Mouse (Mus musculus) cerebellum, adult 9-10 months (tissue): ENCODE measurements around the gene Cacna1c.

ENCODE experiments used
- DNase-seq: peaks from one replicate; pipeline ENCODE4 v3.0.0; 2022

Gene Cacna1c

DNA sequence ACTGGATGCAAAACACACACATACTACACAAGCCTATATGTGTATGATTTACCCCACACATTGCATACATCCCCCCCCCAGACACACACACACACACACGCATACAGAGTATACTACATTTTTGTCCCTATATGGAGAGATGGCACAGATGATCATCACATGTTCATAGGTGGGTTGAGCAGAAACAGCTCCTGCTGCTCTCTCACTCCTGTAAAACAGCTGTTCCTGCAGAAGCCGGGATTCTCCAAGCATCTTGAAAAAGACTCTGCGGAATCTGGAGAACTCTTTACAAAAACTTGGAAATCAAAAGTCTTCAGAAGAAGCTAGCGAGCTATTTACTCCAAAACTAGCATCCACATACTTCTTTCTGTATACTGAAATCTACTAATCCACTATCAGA lies 63.4 kb downstream of the Cacna1c start:
- DNase-seq = no peak

- DNase-seq = no peak
These were observed 64.0 kb downstream of the Cacna1c start for GRCm38 (mm10) chr6:119132111-119132735.

- DNase-seq = no peak
These were observed 66.6 kb downstream of the Cacna1c start for GRCm38 (mm10) chr6:119129664-119130063.

- no peak for DNase-seq
These were observed 67.7 kb downstream of the Cacna1c start for GRCm38 (mm10) chr6:119128521-119128920.

DNA sequence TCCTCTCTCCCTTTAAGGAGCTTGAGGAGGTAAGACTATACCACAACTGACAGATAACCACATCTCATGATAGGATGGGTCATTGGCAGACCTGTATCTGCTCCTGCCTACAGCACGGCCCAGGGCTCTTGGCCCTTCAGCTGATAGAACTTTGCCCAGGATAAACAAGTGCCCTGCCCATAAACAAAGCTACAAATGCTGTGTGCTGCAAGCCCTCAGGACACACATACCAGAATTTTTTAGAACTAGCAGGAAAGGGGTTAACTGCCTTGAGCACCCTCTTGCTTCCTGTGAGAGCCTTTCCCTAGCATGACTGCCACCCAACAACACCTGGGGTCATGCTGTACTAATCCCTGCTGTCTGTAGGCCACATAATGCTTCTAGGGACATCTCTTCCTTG lies 68.1 kb downstream of the Cacna1c start:
- DNase-seq = no peak

DNA sequence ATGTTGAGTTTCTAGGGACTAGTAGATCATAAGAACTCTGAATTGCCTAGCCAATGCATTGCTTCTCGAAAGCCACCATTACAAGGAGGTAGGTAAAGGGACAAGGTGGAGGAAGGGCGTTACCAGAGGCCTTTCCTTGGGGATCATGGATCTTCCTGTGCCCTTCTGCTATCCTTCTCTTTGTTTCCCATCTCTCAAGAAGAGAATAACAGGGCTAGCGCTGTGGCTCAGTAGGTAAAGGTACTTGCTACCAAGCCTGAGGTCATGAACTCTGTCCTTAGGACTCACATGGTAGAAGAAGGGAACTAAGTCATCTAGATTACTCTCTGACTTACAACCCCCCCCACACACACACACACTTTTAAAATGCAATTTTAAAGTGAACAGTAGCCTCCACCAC lies 69.2 kb downstream of the Cacna1c start:
- DNase-seq = no peak

GRCm38 (mm10) chr6:119118371-119118770 lies 77.8 kb downstream of the Cacna1c start:
- DNase-seq = no peak

GRCm38 (mm10) chr6:119116290-119116689 lies 79.9 kb downstream of the Cacna1c start:
- no peak for DNase-seq

DNA sequence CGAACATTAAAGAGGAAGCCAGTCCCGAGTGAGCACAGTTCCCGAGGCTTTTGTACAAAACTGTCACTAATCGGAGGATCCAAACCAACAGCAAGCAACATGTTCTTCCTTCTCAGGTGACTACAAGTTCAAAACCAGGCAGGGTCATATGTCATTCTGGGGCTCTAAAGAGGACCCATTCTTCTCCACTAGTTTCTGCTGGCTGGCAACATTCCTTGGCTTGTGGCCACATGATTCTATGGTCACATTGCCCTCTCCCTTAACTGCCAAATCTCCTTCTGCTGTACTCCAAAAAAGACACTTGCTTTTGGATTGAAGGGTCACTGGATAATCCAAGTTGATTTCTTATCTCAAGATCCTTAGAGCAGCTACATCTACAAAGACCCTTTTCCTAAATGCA lies 82.9 kb downstream of the Cacna1c start:
- DNase-seq = no peak

DNA sequence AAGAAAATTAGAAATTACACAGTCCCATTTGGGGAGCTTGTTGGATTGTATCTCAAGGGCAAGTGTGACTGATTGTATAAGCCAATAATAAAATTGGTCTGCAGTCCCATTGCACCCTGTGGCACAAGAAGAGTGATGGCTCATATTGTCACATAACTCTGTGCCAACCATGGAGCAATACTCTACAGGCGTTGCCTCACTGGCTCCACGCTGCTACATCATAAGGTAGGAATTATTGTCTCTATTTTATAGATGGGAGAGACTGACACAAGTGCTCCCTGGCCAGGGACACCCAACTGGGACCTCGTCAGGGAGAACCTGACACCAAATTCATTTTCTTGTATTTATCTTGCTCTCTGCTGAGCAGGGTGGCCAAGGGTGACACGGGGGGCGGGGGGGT lies 85.8 kb downstream of the Cacna1c start:
- DNase-seq = peak; percentile 29

DNA sequence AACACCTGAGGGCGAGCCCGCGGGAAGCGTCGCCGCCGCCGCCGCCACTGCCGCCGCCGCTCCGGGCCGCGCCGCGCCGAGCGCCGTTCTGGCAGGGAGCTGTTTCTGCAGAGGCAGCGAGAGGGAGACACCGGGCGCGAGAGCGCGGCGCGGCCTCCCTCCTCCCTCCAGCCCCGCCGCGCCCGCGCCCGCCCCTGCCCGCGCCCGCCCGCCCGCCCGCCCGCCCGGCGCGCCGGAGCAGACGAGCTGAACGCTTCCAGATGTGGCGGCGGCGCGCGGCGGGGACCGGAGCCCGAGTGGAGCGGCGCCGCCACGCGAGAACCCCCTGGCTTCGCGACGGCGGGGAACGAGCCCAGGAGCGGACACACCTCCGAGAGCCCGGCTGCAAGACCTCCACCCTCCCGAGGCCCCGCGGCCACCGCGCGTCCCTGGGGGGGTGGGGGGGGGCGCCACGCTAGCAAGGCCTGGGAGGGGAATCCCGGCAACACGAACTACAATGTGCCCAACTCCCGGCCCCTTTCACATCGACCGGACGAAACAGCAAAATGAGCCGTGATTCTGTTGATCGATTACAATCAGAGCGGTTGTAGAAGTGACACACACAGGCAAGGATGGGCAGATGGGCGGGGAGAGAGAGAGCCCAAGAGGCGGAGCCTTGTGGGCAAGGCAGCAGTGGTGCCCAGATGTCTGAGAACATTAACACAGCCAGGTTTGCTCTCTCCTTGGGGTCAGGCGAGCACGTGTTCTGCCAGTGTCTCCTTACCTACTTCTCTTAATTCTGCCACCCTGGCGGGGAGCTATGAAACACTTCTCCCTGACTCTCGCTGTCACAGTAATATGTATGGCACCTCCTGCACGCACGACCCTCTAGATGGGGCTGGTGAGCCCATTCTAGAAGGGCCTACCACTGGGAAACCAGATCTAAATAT lies 87.5 kb downstream of the Cacna1c start:
- peak; percentile 80 for DNase-seq

- DNase-seq = peak; percentile 67
These were observed 88.3 kb downstream of the Cacna1c start for GRCm38 (mm10) chr6:119107856-119108465.

GRCm38 (mm10) chr6:119107140-119107855 lies 88.9 kb downstream of the Cacna1c start:
- peak; percentile 59 for DNase-seq

DNA sequence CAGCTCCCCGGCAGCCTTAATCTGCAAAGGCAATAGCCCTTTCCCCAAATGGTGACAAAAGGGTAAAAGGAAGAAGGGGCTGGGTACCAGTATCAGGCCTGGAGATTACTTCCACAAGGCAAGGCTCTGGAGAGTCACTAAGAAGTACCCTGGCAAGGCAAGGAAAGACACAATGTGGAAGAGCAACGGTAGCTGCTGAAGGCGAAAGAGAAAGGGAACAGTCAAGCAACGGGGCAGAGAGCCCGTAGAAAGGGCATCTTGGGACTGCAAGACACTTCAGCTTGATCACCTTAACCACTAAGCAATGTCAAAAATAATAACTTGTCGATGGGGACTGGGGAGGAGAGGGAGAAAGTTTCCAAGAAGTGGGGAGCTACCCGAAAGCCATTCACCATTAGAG lies 89.5 kb downstream of the Cacna1c start:
- peak; percentile 58 for DNase-seq

DNA sequence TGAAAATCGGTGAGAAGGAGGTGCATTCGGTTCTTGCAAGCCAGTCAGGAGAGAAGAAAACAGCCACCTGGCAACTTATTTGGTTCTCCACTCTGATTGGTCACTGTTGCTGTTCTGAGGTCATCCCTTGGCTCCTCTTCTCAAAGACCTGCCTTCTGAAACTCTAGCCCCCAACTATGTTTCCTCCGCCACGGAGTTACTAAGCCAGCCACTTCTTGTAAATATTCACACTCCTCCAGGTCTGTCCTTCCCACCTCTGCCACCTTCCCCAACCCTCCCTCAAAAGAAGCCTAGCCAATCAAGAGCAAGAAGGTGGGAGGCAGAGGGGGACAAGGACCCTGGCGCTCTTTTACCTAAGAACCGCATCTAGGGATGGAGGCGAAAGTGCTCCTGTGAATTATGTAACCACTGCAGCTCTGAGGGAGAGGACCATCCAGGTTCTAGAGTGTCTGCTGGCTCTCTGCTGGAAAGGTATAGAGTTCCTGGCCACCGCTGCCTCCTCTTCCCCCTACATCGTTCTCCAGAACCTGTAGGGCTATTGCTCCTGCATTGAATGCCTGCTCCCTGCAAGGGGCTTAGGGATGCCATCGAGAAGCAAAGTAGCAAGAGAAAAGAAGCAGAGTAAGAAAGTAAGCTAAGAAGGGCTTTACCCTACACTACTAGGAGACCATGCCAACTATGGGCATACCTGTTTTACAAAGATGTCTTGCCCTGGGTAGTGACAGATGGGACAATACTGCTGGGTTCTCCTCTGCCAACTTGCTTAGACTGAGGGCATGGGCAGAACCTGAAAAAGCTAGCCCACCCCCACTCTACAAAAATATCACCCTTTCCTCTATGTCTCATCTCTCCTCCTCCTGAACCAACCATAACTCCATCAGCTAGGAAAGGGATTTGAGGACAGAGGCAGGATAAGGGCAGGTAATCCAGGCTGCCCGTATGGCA lies 90.3 kb downstream of the Cacna1c start:
- peak; percentile 88 for DNase-seq

DNA sequence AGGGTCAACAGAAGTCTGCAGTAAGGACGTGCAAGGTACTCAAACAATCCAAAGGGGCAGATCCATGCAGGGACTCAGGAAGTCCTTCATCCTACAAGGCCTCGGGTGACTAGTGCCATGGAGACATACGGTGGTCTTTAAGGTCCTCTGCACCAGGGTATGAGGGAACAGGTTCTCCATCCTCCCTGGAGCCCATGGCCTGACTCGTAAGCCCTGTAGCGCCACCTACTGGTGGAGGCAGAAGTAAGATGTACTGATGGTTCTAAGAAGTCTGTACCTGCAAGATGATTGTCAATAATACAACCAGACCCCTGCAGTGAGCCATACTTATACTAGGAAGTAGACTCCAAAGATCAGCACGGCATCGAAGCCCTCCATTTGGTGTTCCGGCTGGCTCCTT lies 92.0 kb downstream of the Cacna1c start:
- peak; percentile 92 for DNase-seq

DNA sequence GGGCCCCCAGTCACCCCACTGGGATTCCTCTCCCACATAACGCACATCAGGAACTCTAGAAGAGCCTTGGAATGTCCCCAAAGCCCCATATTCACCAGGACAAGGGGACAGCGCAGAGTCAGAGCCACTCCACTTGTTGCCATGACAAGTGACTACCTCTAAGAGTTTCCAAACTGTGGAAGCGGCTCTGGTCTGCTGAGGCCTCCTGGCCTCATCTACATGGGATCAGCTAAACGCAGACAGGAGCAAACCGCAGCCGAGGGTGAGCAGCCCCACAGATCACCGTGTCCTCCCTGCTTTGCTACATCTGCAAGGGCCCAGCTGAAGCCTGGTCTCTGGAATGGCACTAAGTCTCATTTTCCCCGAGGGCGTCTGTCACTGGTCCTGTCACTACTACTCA lies 93.3 kb downstream of the Cacna1c start:
- DNase-seq = no peak

- peak; percentile 35 for DNase-seq
These were observed 96.9 kb downstream of the Cacna1c start for GRCm38 (mm10) chr6:119099333-119099732.

DNA sequence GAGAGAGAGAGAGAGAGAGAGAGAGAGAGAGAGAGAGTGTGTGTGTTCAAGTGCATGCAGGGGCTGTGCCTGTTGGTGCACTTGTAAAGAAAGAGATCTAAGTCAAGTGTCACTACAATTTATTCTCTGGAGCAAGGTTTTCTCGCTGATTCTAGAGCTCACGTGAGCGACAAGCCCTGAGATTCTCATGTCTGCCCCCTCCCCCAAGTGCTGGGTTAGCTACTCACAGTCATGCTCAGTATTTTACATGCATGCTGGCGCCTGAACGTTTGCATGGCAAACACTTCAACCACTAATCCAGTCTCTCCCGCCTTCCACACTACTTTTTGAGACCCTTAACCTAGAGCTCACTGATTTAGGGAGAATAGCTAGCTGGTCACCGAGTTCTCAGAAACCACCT lies 99.7 kb downstream of the Cacna1c start:
- peak; percentile 19 for DNase-seq

DNA sequence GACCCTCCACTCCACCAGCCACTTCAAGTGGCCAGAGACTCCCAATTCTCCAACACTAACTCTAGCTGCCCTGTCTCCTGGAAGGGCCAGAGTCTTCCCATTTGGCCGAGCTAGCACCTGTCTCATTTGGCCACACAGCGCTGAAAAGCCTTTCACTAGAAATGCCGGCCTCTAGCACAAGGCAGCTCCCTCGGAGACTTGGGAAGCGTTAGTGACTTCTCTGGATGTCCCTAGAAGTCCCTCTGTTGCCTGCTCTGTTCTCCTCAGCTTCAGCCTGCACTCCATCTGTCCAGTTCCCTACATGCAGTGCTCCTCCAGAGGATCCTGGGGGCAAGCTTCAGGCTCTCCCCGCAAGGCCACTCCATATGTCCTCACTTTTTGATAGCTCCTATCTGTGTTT lies 101.1 kb downstream of the Cacna1c start:
- DNase-seq = no peak

GRCm38 (mm10) chr6:119089173-119089572 lies 107.0 kb downstream of the Cacna1c start:
- DNase-seq = no peak

DNA sequence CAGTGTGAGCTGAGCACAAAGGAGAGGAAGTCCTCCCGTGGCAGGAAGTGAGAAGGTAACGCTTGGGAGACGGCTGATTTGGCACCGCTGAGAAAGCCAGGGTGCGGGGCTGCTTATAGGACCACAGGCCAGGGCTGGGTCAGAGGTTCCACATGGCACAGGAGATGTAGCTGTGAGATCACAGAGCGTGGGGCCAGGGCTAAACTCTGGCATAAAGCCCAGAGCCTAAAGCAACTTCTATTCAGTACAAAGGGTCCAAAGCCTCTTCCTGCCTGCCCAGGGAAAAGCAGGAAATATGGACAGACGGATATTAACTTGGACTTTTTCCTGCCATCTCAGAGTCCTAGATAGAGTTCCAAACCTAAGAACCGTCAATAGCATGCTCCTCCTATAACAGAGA lies 107.8 kb downstream of the Cacna1c start:
- DNase-seq = no peak
